Mouse (Mus musculus): ENCODE measurements around the gene Tango2. TPM values are rescaled to one million over a fixed set of nuclear protein-coding genes. Genes with fewer than 3 reads are reported as not detected.

Tango2 gene
- polyA plus RNA-seq, 1 experiment from 2014 or later, result 28.2 TPM

DNA sequence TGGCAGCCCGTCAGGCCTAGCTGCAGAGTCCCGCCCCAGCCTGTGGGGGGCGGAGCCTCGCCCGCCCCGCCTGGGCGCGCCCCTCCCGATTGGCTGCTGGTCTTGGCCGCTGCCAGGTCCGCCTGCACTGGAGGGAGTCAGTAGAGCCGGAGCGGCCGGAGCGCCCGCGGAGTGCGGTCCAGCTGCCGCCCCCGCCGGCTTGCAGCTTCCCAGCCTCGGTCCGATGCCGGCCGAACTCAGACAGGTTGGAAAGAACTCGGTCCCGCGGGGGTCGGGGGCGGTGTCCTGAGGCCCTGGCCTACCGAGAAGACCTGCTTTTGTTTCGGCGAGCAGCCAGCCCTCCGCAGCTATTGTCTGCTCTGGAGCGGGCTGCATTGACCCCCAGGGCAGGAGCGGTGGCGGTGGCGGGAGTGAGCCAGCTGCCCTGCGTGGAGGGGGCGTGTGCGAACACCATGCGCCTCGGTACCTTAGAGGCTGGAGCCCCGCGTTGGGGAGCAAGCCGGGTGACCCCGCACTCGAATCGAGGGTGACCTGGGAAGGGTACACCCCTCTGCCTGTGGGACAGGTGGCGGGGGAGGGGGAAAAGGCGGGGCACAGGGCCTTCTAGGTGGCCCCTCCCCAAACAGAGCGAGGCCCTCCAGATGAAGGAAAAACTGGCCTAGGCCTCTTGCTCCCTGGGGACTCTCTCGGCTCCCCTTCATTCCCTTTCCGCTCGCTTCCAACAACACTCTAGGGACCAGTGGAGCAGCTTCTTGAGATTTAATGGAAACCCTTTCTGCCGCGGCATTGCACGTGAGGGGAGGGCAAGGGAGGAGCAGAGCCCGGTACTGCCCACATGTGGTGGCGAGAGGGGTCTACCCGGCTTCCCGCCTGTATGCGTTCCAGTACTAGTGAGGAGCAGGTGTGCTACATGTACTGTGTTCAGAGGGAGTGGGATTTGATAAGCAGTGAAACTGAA, 44.8 kb upstream of the Tango2 start:
- DNase-seq (ENCODE audit: low spot score), result peak; percentile 92
- WGBS, result under 1% methylated on average over 34 of the region's 63 CpGs
- Histone ChIP-seq H3K4me3 (ENCODE audit: low read depth, low read length) (peak overlapping the region; percentile 65), H3K36me3 (ENCODE audit: control insufficient read depth, insufficient read depth, low read length) (peaks cover 11% of the 10 kb centered on the region), H3K4me1 (ENCODE audit: control insufficient read depth, insufficient read depth, low read length) (peaks cover 21% of the 10 kb centered on the region), H3K27ac (replicated peaks; ENCODE audit: low read depth, low read length) (peak overlapping the region; percentile 60; the same call in 1 of the 2 replicates), H3K27me3 (replicated peaks; ENCODE audit: control insufficient read depth, insufficient read depth, low read length) (no peaks in the 10 kb centered on the region), H3K9me3 (ENCODE audit: control insufficient read depth, low read length) (no peaks in the 10 kb centered on the region), H3K4me2 (ENCODE audit: low read depth, low read length) (peak overlapping the region; percentile 87), H3K9ac (ENCODE audit: low read depth, low read length) (peak overlapping the region; percentile 77)
- ATAC-seq (ENCODE audit: low read depth), result peak; percentile 85

DNA sequence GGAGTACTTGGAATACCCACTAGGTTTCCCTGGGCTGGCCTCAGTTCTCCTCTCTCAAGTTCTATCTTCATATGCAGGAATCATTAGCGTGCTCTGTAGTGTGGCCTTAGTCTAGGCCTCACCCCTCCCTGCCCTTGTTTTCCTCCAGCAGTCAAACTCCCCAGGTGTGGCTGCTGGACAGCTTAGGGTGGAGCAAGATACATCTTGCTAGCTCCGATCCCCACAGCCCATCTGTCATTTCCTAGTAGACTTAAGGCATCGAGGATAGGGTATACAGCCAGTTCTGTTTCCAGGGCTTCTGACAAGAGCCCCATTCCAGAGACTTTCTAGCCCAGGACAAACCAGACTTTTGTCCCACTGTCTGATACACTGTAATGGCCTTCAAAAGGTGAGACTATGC, 43.8 kb upstream of the Tango2 start:
- H3K4me3 ChIP-seq (ENCODE audit: low read depth, low read length), result no peak overlapping the region
- WGBS, result 85% methylated on average over 3 of the region's 3 CpGs
- no peak for ATAC-seq (ENCODE audit: low read depth)
- H3K27me3 ChIP-seq (replicated peaks; ENCODE audit: control insufficient read depth, insufficient read depth, low read length), result no peaks in the 10 kb centered on the region
- no peaks in the 10 kb centered on the region for H3K9me3 ChIP-seq (ENCODE audit: control insufficient read depth, low read length)
- 0 out of 2 replicates have a peak, but pooled peaks cover under 1% of the 10 kb centered on the region for H3K36me3 ChIP-seq (ENCODE audit: control insufficient read depth, insufficient read depth, low read length)
- no peak overlapping the region for H3K27ac ChIP-seq (replicated peaks; ENCODE audit: low read depth, low read length)
- H3K4me1 ChIP-seq (ENCODE audit: control insufficient read depth, insufficient read depth, low read length), result peaks cover 21% of the 10 kb centered on the region
- H3K4me2 ChIP-seq (ENCODE audit: low read depth, low read length), result no peak overlapping the region
- DNase-seq (ENCODE audit: low spot score), result no peak
- no peak overlapping the region for H3K9ac ChIP-seq (ENCODE audit: low read depth, low read length)

DNA sequence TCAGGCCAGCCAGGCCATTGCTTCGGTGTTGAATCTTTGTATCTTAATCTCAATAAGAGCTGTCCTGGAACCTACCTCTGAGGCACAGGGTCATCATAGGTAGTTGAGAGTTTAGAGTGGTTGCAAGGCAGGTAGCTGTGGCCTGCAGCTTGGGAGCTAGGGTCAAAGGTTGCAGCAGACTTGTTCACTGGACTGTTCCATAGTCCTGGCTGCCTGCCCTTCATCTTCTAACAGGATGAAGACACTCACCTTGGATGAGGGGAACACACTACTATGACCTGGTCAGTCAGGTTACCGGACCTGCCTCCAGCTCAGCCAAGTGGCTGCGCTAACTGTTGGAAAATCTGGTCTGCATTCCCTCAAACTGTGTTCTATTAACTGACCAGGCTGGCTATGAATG, 43.2 kb upstream of the Tango2 start:
- no peak for ATAC-seq (ENCODE audit: low read depth)
- Histone ChIP-seq H3K36me3 (ENCODE audit: control insufficient read depth, insufficient read depth, low read length) (no peaks in the 10 kb centered on the region), H3K9ac (ENCODE audit: low read depth, low read length) (no peak overlapping the region), H3K4me1 (ENCODE audit: control insufficient read depth, insufficient read depth, low read length) (peaks cover 21% of the 10 kb centered on the region), H3K4me2 (ENCODE audit: low read depth, low read length) (no peak overlapping the region), H3K27me3 (replicated peaks; ENCODE audit: control insufficient read depth, insufficient read depth, low read length) (no peaks in the 10 kb centered on the region), H3K27ac (replicated peaks; ENCODE audit: low read depth, low read length) (no peak overlapping the region), H3K9me3 (ENCODE audit: control insufficient read depth, low read length) (no peaks in the 10 kb centered on the region), H3K4me3 (ENCODE audit: low read depth, low read length) (no peak overlapping the region)
- DNase-seq (ENCODE audit: low spot score), result no peak
- 94% methylated on average over 3 of the region's 3 CpGs for WGBS

DNA sequence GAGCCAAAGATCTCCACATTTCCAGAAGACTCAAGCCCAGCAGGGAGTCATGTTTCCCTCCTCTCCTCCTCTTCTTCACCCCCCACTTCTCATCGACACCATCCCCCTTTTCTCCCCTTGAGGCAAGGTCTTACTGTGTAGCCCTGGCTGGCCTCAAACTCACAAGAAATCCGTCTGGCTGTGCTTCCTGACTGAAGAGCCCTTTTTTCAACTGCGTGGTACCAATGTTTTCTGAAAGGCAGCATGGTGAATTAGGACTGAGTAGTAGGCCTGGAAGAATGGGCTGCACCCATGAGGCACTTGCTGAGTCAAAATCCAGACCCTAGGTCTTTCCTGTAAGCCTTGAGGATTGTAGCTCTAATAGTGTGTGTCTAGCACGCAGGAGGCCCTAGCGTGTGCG, 42.5 kb upstream of the Tango2 start:
- Histone ChIP-seq H3K27ac (replicated peaks; ENCODE audit: low read depth, low read length) (no peak overlapping the region), H3K36me3 (ENCODE audit: control insufficient read depth, insufficient read depth, low read length) (no peaks in the 10 kb centered on the region), H3K4me1 (ENCODE audit: control insufficient read depth, insufficient read depth, low read length) (peaks cover 18% of the 10 kb centered on the region), H3K4me2 (ENCODE audit: low read depth, low read length) (no peak overlapping the region), H3K27me3 (replicated peaks; ENCODE audit: control insufficient read depth, insufficient read depth, low read length) (no peaks in the 10 kb centered on the region), H3K4me3 (ENCODE audit: low read depth, low read length) (no peak overlapping the region), H3K9ac (ENCODE audit: low read depth, low read length) (no peak overlapping the region), H3K9me3 (ENCODE audit: control insufficient read depth, low read length) (no peaks in the 10 kb centered on the region)
- DNase-seq (ENCODE audit: low spot score) (no peak), ATAC-seq (ENCODE audit: low read depth) (no peak)
- WGBS, result 55% methylated on average over 6 of the region's 6 CpGs

DNA sequence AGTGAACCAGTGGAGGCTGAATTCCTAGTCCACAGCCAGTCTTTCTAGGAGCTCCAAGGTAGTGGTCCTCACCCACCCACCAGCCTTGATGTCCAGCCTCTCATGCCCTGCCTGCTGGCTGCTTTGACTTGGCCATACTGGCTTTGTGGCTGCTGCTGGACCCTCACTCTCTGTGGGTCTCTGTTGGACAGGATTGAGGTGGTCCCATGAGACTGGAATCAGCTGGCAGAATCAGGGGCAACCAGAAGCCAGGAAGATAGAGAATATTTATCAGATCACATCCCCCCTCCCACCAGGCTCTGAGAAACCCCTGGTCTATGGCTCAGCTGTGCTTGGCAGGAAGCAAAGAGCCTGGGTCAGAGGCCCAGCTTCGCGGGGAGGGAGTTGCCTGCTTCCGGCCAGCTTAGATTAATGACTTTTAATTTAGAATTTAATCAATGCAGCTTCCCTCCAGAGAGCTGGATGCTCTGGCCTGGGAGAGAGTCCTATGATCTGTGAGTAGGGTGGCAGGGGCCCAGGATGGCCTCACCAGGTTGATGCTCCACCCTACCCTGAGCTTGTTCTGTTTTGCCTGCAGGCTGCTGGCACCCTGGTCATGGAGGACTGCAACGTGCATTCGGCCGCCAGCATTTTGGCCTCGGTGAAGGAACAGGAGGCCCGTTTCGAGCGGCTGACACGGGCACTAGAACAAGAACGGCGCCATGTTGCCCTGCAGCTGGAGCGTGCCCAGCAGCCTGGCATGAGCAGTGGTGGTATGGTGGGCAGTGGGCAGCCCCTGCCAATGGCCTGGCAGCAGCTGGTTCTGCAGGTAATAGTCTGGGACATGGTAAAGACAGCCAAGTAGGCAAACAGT, 40.9 kb upstream of the Tango2 start:
- no peak for DNase-seq (ENCODE audit: low spot score)
- Histone ChIP-seq H3K4me2 (ENCODE audit: low read depth, low read length) (no peak overlapping the region), H3K9me3 (ENCODE audit: control insufficient read depth, low read length) (no peaks in the 10 kb centered on the region), H3K4me1 (ENCODE audit: control insufficient read depth, insufficient read depth, low read length) (peaks cover 7% of the 10 kb centered on the region), H3K4me3 (ENCODE audit: low read depth, low read length) (no peak overlapping the region), H3K36me3 (ENCODE audit: control insufficient read depth, insufficient read depth, low read length) (no peaks in the 10 kb centered on the region), H3K27ac (replicated peaks; ENCODE audit: low read depth, low read length) (no peak overlapping the region), H3K27me3 (replicated peaks; ENCODE audit: control insufficient read depth, insufficient read depth, low read length) (no peaks in the 10 kb centered on the region), H3K9ac (ENCODE audit: low read depth, low read length) (no peak overlapping the region)
- no peak for ATAC-seq (ENCODE audit: low read depth)
- 80% methylated on average over 14 of the region's 14 CpGs for WGBS

DNA sequence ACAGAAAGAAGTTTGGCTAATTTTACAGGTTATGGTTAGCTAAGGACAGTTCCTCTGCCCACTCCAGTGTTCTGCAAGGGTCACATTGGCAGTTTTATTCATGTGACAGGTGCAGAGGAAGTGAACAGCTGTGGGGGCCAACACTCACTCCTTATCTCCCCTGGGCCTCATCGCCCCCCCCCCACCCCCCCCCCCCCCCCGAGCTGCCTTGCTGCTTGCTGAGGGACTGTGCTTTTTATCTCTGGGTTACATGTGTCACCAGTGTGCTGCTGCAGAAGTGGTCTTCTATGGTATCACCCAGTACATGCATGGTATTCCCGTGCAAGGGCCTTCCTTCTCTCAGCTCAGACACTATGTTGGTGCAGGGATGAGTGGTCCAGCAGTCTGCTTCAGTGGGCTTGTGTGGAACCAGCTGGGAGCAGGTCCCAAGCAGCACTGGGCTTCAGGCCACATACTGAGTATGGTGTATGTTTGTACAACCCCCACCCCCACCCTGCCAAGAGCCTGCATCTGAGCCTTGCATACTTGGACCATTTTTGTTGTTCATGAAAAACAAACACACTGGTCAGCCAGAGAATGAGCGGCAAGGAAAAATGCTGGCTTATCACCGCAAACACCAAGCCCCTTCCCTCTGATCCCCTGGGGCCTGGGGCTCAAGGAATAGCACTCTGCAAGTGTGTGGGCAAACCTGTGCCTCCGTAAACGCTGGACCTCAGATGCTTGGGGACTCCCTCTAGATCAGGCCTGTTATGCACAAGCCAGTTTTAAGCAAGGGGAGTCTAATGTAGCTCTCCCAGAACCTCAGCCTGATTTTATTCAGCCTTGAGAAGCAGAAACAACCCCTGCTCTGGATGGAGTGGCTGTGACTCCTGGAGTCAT, 40.0 kb upstream of the Tango2 start:
- Histone ChIP-seq H3K4me3 (ENCODE audit: low read depth, low read length) (no peak overlapping the region), H3K9me3 (ENCODE audit: control insufficient read depth, low read length) (no peaks in the 10 kb centered on the region), H3K27ac (replicated peaks; ENCODE audit: low read depth, low read length) (no peak overlapping the region), H3K27me3 (replicated peaks; ENCODE audit: control insufficient read depth, insufficient read depth, low read length) (no peaks in the 10 kb centered on the region), H3K4me1 (ENCODE audit: control insufficient read depth, insufficient read depth, low read length) (peaks cover 2% of the 10 kb centered on the region; the same call in 1 of the 2 replicates), H3K36me3 (ENCODE audit: control insufficient read depth, insufficient read depth, low read length) (no peaks in the 10 kb centered on the region), H3K9ac (ENCODE audit: low read depth, low read length) (no peak overlapping the region), H3K4me2 (ENCODE audit: low read depth, low read length) (no peak overlapping the region)
- no peak for DNase-seq (ENCODE audit: low spot score)
- ATAC-seq (ENCODE audit: low read depth), result no peak
- 45% methylated on average over 5 of the region's 7 CpGs for WGBS

DNA sequence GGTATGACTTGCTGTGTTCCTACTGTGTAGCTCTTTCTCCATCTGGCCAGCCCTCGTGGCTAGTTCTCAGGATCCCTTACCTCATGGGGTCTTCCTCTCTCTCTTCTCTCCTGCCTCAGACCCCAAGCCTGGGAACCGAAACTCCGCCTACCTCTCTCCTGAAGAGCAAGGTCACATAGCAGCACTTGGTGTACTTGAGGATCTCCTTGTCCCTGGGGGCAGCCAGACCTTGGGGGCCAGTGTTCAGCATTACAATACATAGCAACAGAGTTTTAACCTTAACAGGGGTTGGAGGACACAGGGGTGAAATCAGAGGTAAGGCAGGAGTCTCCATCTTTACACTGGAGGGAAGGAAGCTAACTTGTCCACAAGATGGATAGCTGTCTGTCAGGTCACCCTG, 39.1 kb upstream of the Tango2 start:
- Histone ChIP-seq H3K4me3 (ENCODE audit: low read depth, low read length) (no peak overlapping the region), H3K4me1 (ENCODE audit: control insufficient read depth, insufficient read depth, low read length) (peaks cover 5% of the 10 kb centered on the region; the same call in 1 of the 2 replicates), H3K36me3 (ENCODE audit: control insufficient read depth, insufficient read depth, low read length) (no peaks in the 10 kb centered on the region), H3K27ac (replicated peaks; ENCODE audit: low read depth, low read length) (no peak overlapping the region), H3K27me3 (replicated peaks; ENCODE audit: control insufficient read depth, insufficient read depth, low read length) (no peaks in the 10 kb centered on the region), H3K4me2 (ENCODE audit: low read depth, low read length) (no peak overlapping the region), H3K9me3 (ENCODE audit: control insufficient read depth, low read length) (no peaks in the 10 kb centered on the region), H3K9ac (ENCODE audit: low read depth, low read length) (no peak overlapping the region)
- no peak for DNase-seq (ENCODE audit: low spot score)
- 65% methylated on average over 3 of the region's 3 CpGs for WGBS
- ATAC-seq (ENCODE audit: low read depth), result no peak

DNA sequence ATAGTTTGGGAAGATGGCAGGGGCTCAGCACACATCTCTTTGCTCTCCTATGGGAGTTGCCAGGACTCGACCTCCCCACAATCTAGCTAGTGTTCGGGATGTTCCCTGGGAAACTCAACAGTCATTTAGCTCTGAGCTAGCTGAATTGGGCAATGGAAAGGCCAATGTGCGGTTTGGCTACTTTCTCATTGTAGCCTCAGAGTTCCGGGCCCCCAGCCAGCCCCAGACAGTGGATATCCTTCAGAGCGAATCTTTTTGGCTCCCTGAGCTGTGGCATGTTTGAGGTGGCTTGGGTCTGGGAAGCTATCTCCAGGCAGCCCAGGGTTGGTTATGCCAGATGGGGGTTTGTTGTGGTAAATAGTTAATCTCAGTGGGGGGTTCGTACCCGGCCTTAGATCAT, 38.5 kb upstream of the Tango2 start:
- no peaks in the 10 kb centered on the region for H3K36me3 ChIP-seq (ENCODE audit: control insufficient read depth, insufficient read depth, low read length)
- no peak overlapping the region for H3K27ac ChIP-seq (replicated peaks; ENCODE audit: low read depth, low read length)
- 76% methylated on average over 7 of the region's 7 CpGs for WGBS
- no peaks in the 10 kb centered on the region for H3K27me3 ChIP-seq (replicated peaks; ENCODE audit: control insufficient read depth, insufficient read depth, low read length)
- no peaks in the 10 kb centered on the region for H3K9me3 ChIP-seq (ENCODE audit: control insufficient read depth, low read length)
- peaks cover 10% of the 10 kb centered on the region for H3K4me1 ChIP-seq (ENCODE audit: control insufficient read depth, insufficient read depth, low read length)
- ATAC-seq (ENCODE audit: low read depth) (no peak), DNase-seq (ENCODE audit: low spot score) (peak; percentile 51)
- no peak overlapping the region for H3K9ac ChIP-seq (ENCODE audit: low read depth, low read length)
- H3K4me3 ChIP-seq (ENCODE audit: low read depth, low read length), result no peak overlapping the region
- H3K4me2 ChIP-seq (ENCODE audit: low read depth, low read length), result no peak overlapping the region
